1 mouse cellular context compared by ENCODE assay signal in genomic region chr6:149137936-149138335, GRCm38 (mm10).
TF ChIP-seq lines count a peak whose summit lies in the region.

No protein-coding gene starts in this region.

TF ChIP-seq in ES-E14, 5 proteins besides CTCF, POLR2A, EP300 and RAD21 (continued from another document):
- TF ChIP-seq CHD2 (IDR thresholded peaks at IDR 0.05; ENCODE audit: low read depth, low read length), result no peak; the same call in 1 of the 2 replicates
